Mouse (Mus musculus) pancreas, adult 10 weeks (tissue): ENCODE measurements around the gene Unkl. TPM values are rescaled to one million over a fixed set of nuclear protein-coding genes. Genes with fewer than 3 reads are reported as not detected.

Experiments
- polyA plus RNA-seq: library from polyadenylated mRNA; stranded (reverse); fragments of 350-450 nt; fragmentation: Illumina TruSeq; extraction: RNeasy Lipid Tissue Mini Kit (QIAGEN cat#74804); gene quantifications from one replicate; pipeline ENCODE4 v1.2.3, GENCODE M21; 2015; ENCODE audit warnings: low read depth, low replicate concordance; ENCODE audit not compliant: insufficient read depth

The Unkl gene
- 4.3 TPM for polyA plus RNA-seq

DNA sequence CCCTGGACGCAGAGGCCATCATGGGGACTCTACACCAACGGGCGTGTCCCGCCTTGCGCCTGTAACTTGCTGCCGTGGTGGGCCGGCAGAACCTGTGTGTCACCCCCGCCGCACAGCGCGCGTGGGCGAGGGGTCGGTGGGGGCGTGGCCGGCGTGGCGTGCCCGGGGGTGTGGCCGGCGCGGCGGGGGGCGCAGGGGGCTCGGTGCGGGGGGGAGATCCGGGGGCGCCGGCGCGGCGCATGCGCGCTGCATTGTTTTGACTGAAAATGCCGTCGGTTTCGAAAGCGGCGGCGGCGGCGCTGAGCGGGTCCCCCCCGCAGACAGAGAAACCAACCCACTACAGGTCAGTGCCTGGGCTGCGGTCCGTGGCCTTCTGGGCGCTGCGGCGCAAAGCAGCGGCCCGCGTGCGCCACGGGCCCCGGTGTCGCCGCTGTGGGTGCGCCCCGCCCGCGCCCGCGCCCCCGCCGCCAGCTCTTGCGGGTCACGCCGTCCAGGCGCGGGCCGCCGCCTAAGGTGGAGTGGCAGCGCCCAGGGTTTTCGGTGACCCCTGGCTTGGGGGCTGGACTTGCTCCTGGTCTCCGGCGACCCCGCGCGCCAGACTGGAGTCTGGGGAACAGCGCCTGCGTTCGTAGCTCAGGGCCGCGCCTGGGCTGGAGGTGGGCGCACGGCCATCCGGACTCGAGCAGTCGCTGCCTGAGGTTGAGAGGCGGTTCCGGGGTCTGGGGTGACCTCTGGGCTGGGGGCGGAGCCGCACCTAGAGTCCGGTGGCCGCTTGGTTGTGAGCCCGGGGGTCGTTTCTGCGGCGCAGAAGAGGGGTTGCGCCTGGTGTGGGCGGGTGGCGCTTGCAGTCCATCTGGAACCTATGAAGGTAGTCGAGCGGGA, at the start of gene Unkl:
Gene Unkl, plus strand, starts transcription at position 248 of the 882 bp plus-strand sequence.

DNA sequence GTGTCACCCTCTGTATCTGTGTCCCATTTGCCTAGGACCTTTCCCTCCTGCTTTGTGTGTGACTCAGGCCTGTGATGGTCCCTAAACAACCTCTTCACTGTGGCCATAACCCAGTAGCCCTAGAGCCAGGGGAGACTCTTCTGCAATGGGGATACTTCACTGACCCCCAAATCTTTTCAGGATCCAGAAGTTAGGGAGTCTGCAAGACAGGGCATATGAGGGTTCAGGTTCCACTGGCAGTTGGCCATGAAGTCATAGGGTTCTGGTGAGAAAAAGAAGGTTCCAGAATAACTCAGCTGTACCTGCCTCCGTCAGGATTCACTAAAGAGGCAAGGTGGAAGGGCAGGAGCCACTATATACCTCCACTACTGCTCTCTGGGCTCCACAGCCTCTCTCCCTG, 26.0 kb upstream of the Unkl start, which contains the start of gene Ccdc154:
Gene Ccdc154, plus strand, starts transcription at position 301 of the 400 bp plus-strand sequence.

DNA sequence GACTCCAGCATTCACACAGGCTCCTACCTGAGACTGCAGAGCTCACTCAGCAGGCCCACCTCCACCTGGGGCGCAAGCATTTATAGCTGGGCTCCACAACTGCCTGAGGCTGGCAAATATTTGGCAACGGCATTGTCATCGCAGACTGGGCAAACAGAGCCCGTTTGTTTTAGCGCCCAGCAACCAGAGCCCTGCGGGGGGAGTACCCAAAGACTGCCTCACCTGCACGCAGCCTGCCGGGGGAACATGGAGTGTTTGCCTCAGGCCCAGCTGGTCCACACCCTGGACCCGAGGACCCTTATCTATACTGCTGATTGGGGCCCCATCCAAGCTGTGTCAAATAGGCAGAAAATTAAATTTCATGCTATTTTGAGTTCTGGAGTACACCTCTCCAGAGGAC, 12.8 kb upstream of the Unkl start, which contains the start of gene Gm38655:
Gene Gm38655, minus strand, starts transcription at position 61 of the 400 bp plus-strand sequence.

DNA sequence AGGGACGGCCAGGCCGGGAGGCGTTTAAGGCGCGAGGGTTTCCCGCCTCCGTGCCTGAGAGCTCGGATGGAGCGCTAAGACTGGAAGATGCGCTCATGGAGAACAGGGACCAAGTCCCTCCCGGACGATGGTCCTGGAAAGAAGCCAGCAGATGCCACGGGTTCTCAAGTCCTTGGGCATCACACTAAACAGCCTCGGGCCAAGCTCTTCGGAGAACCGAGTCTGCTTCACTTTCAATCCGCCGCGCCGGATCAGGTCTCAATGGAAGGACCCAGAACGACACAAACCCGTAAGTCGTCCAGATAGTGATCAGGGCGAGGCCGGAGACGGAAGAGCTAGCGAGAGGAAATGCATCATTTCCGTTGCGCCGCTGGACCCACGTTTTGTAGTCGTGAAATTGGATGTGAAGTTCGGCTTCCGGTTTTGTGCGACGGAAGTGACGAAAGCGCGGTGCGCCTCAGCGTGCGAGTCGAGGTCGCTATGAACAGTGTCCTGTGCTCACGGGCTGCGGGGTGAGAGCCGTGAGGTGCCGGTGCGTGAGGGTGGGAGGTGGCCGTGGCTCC, 4.0 kb upstream of the Unkl start, which contains the start of gene BC003965:
Gene BC003965, plus strand, starts transcription at position 426 of the 563 bp plus-strand sequence.

DNA sequence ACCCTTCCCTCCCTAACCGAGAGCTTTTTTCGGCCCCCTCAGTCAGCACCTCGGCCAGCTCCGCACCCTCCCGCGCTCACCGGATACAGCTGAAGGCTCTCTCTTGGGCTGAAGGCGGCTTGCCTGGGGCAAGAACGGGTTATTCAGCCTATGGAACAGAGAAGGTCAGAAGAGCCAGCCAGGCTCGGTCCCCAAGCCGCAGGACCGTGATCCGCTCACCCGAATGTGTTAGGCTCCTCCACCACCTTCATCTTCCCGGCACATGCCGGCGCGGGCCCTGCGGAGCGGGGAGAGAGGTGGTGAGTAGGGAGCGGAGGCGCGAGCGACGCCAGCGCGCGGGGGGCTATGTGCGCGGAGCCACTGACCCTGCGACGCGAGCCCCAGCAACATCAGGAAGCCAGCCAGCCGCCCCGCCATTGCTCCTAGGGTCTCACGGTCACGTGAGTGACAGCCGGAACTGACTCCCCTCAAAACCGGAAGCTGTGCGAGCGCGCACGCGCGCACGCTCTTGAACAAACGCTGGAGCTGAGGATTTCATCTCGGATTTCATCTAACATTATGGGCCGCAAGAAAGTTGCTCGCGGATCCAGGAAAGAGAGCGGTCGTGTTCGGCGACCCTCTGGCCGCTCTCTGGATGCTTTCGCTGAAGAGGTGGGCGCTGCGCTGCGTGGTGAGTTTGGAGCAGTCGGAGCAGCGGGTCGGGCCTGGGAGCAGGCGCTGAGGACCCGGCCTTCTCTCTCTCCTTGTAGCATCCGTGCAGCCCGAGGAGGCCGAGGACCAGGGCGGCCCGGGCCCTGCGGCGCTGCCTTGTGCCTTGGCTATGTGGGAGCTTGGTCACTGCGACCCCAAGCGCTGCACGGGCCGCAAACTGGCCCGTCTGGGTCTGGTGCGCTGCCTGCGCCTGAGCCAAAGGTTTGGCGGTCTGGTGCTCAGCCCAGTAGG, 51.8 kb downstream of the Unkl start, which contains the start of the genes Gnptg and Tsr3:
Gene Gnptg, minus strand, starts transcription at position 430 of the 942 bp plus-strand sequence.
Gene Tsr3, plus strand, starts transcription at position 476 of the 942 bp plus-strand sequence.

GRCm38 (mm10) chr17:25256140-25256754, 68.0 kb downstream of the Unkl start, which contains the start of gene Baiap3:
Gene Baiap3, minus strand, starts transcription at chr17:25256364.

DNA sequence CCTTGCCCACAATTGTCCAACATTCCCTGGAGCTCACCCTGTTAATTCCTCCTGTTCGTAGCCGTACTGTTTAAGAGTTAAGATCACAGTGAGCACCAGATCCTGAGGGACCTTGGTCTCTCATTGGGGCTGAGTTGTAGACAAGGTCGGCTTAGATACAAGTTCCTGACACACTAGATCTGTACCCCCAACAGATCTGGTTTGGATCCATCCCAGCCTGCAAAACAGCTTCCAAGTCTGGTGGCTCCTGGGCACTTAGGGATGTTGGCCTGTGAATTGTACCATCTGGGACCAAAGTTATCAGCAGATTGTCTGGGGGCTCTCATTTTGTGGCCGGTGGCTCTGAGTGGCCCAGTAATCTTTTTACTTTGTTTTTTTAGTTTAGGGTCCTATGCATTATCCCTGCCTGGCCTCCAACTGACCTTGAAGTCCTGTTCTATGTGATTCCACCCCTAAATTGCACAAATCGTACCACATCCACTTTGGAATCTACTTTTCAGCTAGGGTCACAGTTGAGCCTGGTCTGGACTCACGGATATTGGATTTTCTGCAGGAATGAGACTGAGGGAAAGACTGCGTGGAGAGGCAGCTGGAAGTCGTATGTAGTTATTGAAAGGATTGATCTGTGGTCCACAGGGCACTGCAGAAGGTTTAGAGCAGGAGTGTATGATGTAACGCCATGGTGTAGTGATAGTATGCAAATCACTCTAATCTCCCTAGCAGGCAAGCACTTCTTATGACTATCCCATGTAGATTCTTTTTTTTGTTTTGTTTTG, 86.6 kb downstream of the Unkl start, which contains the start of gene Ube2i:
Gene Ube2i, minus strand, starts transcription at position 52 of the 776 bp plus-strand sequence.

Other genes with a start within 250 kb of the Unkl start
- 9.4 TPM for gene Jpt2, start 227.7 kb upstream of the Unkl start, polyA plus RNA-seq
- gene Cramp1l, start 172.6 kb upstream of the Unkl start, polyA plus RNA-seq: 3.4 TPM
- 2.6 TPM for gene Ift140, start 172.3 kb upstream of the Unkl start, polyA plus RNA-seq
- gene Tmem204, start 104.8 kb upstream of the Unkl start, polyA plus RNA-seq: 28.7 TPM
- gene Telo2, start 72.4 kb upstream of the Unkl start, polyA plus RNA-seq: 14.3 TPM
- gene Ptx4, start 67.6 kb upstream of the Unkl start, polyA plus RNA-seq: not detected
- gene Clcn7, start 55.0 kb upstream of the Unkl start, polyA plus RNA-seq: 7.1 TPM
- not detected for gene Ccdc154, start 25.9 kb upstream of the Unkl start, polyA plus RNA-seq
- gene Gm38655, start 12.9 kb upstream of the Unkl start, polyA plus RNA-seq: not detected
- gene BC003965, start 3.8 kb upstream of the Unkl start, polyA plus RNA-seq: 4.7 TPM
- 19.9 TPM for gene Gnptg, start 51.7 kb downstream of the Unkl start, polyA plus RNA-seq
- 11.4 TPM for gene Tsr3, start 51.8 kb downstream of the Unkl start, polyA plus RNA-seq
- gene Baiap3, start 68.0 kb downstream of the Unkl start, polyA plus RNA-seq: 14.6 TPM
- 38.2 TPM for gene Ube2i, start 86.2 kb downstream of the Unkl start, polyA plus RNA-seq
- gene Prss34, start 110.0 kb downstream of the Unkl start, polyA plus RNA-seq: not detected
- not detected for gene Prss28, start 120.2 kb downstream of the Unkl start, polyA plus RNA-seq
- not detected for gene Prss29, start 130.3 kb downstream of the Unkl start, polyA plus RNA-seq
- not detected for gene Tpsab1, start 157.2 kb downstream of the Unkl start, polyA plus RNA-seq
- 0.96 TPM for gene Tpsb2, start 177.9 kb downstream of the Unkl start, polyA plus RNA-seq
- gene Tpsg1, start 180.9 kb downstream of the Unkl start, polyA plus RNA-seq: not detected
- 0.79 TPM for gene Cacna1h, start 245.4 kb downstream of the Unkl start, polyA plus RNA-seq